Mouse (Mus musculus) CD4-positive helper T cell, adult 2 months (primary cell): ENCODE results near the gene Suclg1.

Experiments used
- DNase-seq: peaks from one replicate; pipeline ENCODE4 v3.0.0-alpha.2; 2012; ENCODE audit warnings: low read depth, missing footprints, low spot score

The Suclg1 gene

DNA sequence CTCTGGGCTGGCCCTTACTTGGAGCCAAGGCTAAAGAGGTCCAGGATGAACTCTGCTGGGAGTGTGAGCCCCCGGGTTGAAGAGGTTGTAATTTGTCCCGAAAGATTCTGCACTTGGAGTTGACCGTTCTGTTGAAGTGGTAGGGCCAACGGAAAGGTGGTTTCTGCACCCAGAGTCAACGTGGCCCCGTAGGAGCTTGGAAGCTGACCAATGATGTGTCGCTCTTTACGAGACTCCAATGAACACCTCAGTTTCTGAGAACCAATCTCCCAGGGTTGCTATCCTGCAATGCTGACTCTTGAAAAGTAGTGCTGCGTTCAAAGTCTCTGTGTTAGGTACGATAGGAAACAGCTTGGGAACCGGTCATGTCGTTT lies 854 bp downstream of the Suclg1 start:
- DNase-seq = peak; percentile 26

DNA sequence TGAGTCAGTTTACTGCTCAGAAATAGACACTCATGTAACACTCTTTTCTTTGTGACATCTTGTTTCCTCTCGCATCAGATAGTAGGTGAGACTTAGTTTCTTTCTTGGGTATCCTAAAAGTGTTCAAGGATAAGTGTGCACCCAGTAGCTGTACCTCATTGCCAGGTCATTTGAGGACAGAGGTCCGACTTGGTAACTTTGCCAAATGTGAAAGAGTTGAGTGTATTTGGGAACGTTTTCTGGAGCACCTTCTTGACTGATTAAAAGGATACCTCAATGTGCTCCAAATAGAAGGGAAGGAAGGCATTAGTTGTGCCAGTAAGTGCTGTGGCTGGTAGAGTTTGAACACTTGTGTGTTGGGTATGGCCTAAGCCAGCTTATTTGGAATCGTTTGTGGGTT lies 1.7 kb downstream of the Suclg1 start:
- DNase-seq = no peak

DNA sequence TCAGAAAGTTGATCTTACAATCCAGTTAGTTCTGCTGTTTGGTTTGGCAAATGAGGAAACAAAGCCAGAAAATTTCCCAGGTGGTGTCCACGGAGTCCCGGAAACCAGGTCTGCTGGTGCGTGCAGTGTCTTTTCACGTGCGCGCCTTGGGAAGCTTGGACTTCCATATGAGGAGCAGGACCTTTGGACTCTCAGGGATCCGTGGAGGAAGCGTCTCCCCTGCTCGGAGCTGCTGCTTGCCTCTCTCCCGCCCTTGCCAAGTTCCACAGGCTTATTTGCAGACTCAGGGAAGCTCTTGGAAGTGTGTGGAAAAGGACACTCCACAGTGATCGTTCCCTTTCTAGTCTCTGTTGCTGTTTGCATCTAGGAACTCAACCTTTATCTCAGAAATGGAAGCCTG lies 3.2 kb downstream of the Suclg1 start:
- DNase-seq = no peak

DNA sequence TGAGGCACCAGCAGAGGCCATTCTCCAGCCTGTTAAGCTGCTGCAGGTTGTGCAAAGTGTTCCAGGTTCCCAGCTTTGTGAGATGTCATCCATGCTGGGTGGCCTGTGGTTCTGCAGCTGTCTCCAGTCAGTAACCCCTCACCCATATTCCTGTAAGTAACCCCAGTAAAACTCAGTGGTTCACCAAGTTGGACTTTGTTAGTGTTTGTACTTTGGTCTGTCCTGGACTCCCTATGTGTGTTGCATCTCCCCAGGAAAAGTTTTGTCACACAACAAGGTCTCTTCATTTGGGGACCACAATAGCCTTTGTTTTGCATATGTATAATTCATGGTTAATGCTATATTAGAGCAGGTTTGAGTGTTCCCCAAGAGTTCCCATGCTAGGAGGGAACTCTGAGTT lies 4.2 kb downstream of the Suclg1 start:
- DNase-seq = no peak

DNA sequence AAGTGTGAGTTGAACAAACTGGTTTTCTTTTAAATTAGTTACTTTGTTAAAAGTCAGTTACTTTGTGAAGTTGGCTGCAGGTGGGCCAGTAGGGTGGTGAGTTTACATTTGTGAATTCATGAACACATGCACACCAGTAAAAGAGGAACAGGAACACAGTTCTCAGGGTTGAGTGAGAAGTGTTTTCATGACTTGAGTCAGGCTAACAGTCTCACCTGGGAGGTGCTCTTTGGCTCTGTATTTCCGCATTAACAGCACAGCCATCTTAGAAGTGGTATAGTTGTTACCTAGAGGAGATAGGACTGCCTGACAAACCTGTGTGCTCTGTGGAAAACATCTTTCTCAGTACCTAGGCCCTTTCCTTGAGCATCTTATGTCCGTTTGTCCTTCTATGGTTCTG lies 4.8 kb downstream of the Suclg1 start:
- DNase-seq = no peak

DNA sequence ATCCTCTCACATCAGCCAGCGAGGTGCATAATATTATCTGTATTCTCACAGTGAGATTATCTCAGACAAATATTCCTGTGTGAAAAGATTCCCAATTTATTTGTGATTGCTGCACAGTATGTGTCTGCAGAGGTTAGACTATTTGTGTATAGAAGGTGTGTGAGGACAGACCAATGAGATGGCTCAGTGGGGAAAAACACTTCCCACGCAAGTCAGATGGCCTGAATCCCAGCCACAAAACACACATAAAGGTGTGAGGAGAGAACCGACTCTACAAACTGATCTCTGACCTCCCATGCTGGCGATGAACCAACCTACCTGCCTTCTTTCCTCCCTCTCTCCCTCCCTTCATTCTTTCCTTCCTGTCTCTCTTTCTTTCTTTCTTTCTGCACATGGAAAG lies 5.4 kb downstream of the Suclg1 start:
- no peak for DNase-seq

DNA sequence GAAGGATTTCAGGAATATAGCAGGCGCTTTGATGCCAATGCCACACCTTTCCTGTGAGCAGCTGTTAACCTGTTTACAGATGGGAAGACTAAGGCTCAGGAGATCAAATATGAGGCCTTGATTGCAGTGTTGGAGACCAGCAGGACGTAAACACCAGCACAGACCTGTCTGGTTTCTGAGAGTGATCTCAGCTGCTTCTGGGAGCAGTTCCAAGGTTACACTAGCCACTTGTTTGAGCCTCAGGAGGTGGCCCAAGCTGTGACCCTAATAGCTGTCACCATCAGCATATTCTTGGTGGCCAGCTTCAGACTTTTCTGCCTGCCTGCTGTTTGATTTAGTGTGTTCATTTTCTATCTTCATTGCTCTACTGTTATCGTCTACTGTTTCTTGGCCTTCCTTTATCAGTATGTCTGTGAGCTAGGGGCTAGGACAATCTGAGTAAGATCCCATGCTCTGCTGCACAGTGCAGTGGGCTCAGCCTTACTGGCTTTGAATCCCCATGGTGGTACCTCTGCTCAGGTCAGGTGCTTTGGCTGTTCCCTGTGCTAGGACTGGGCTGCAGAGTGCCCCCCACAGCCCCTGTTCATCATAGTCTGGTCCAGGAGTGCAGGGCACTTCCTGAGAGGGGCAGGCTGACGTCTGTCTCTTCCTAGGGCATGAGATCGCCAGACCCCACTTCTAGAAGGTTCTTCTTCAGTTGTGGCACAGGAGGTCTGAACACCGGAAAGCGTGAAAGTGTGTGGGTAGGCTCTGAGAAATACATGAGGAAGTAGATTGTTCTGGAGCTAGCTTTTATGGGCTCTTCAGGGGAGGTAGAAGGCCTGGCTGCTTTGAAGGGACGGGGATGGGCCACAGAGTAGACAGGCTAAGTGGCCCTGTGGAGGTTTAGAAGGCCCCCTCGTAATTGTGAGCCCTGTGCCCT lies 6.4 kb downstream of the Suclg1 start:
- DNase-seq = peak; percentile 60

DNA sequence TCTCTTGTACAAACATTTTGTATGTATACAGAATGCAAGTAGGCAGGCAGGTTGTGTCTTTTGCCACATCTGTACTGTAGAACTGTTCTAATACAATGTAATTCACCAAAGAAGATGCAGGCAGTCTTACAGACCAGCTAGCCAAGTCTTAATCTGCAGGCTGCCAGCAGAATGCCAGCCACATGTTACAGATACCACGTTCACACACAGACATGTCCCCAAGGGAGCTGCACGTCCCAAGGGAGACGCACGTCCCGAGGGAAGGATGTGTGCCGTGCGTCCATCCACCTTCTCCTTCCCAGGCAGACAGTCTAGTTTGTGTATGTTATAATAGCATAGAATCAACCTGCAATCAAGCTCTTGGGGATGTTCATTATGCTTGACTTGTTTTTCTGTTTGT lies 8.9 kb downstream of the Suclg1 start:
- no peak for DNase-seq

DNA sequence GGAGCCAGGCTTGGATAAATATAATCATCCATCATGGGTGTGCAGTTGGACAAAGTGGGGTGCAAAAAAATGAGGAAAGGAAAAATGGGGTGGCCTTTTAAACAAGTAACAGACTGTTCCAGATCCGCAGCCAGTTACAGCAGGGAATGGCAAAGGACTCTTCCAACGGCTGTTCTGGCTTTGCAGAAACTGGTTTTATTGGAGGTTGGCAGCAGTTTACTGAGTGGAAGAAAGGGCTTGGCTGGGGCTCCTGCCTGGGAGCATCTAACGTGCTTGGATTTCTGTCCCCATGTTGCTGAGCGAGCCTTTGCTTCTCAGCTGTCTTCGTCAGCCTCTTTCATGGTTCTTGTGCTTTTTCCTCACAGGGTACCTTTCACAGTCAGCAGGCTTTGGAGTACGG lies 11.9 kb downstream of the Suclg1 start:
- DNase-seq = no peak

DNA sequence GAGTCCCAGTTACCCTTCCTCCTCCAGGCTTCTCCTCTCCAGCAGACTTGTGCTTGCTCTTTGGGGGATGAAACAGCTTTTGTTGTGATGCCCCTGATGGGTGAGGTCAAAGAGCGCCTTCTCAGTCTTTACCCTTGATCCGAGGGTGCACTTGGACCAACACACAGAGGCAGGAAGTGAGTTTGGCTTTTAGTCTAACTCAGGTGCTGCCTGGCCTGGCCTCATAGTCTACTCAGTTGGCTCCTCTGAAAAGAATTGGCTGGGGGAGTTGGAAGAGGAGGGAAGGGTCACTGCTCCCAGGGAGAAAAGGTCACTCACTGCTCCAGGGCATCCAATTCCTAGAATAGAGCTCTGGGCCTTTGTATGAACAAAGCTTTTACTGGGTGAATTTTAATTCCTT lies 16.6 kb downstream of the Suclg1 start:
- no peak for DNase-seq

DNA sequence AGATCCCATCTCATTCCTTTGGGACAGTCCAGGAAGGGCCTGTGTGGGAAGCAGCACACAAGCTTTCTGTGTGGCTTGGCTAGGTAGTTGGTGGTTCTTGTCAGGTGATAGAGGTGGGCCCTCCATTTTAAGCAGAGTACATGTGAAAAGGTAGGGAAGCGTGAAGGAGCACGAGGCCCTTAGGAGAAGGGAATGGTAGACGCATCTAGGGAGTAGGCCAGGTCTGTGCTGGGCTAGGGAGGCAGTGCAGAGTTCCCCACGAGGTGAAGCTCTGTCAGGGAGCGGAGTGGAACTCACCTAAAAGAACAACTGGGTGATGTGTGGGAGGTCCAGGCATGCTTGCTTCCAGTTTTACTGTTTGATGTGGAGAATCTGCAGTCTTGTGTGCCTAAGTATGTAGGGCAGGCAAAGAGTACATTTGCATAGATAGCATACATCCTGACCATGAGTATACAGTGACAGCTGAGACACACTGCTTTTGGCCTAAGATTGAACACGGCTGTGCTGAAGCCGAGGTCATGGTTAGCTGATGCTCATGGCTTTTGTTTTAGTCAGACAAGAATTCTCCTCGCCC lies 19.6 kb downstream of the Suclg1 start:
- peak; percentile 23 for DNase-seq

DNA sequence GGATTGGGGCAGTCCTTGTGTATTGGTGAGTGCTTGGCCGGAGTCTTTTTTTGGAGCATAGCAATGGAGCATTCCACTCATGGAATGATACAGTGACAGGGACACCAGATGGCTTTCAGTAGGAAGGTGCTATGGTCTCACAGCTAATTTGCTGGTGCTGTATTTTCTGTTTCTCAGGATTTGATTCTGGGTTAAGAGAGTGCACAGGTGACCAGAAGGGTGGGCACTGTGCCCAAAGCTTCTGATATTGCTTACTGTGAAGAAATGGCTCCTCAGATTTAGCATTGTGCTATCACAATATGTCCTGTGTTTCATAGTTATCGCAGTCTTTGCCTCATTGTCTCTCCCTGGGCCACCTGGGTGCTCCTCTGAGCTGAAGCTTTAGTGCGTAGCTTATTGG lies 21.2 kb downstream of the Suclg1 start:
- no peak for DNase-seq

DNA sequence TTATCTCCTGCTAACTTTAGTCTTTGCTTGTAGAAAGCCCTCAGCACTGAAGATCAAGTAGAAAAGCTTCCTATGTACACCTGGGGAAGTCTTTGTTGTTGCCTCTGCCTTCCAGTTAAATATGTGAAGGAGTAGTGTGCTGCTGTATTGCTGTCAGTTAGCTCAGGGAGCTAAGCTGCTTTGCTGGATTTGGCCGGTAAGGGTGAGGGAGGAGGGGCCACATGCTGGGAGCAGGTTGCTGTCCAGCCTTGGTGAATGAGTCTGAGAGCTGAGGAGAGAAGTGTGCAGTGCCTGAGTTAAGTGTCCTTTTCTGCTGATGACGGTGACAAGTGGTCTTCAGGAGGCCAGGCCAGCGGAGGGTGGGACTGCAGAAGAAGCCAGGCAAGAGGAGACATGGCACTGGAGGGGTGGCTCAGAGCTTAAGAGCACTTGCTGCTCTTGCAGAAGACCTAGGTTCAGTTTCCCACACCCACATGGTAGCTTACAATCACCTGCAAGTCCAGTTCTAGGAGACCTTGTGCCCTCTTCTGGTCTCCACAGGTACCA lies 23.4 kb downstream of the Suclg1 start:
- no peak for DNase-seq

DNA sequence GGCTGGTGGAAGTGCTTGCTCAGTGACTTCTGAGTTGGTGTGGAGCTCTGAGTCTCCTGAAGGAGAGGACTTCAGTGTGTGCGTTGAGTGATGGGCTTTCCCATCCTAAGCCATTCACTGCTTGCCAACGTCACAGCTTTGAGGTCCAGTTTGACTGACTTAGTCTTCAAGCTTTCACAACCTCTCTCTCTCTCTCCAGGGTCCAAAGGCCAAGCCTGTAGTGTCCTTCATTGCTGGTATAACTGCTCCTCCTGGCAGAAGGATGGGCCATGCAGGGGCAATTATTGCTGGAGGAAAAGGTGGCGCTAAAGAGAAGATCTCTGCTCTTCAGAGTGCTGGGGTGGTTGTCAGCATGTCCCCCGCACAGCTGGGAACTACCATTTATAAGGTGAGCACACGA lies 26.8 kb downstream of the Suclg1 start:
- DNase-seq = no peak

DNA sequence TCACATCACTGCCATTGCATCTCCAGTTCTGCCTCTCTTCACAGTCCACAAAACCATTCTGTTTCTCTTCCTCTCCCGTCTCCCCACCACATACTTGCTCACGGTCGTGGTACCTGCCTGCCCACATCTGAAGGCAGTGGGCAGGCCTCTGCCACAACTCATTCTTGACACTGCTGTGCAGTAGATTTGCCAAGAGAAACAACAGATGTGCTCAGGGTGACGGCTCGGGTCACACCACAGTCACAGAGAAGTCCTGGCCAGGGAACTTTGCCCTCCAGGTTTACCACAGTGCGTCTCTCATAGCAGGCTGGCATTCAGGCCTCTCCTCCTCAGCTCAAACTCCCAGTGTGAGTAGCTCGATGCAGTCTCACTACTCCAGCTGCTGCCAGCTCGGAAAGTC lies 31.5 kb downstream of the Suclg1 start:
- peak; percentile 63 for DNase-seq

DNA sequence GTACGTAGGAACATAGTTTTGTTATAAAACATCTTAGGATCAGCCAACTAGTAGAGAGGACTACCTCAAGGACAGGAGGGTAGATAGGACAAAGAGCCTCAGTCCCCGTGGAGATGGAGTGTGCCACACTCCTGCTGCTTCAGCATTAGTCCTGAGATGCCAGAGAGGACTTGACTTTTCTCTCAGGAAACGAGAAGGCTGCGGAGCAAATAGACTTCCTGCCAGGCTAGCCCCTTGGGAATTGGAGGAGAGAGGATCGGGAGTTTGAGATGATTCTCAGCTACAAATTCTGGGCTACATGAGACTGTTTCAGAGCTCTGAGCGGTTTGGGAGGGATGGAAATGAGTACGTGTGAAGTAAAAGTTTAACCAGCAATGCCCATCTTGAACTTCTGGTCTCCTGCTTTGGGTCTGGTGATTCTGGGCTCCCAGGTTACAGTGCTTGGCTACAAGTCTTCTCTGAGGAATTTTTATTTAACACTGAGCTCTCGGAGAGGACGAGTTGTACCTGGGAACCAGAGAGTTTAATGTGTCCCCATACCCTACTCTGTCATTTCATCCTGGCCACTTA lies 32.4 kb downstream of the Suclg1 start:
- DNase-seq = no peak

DNA sequence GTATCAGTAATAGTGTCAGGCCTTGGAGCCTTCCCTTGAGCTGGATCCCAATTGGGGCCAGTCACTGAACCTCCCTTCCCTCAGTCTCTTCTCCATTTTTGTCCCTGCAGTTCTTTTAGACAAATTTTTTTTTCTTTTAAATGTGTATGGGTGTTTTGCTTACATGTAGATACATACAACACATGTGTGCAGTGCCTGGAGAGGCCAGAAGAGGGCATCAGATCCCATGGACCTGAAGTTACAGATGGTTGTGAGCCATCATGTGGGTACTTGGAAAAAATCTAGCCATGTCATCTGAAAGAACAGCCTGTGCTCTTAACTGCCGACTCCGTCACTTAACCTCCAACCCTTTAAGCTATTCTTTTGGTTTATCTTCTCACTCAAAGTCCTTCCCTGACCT lies 38.1 kb downstream of the Suclg1 start:
- no peak for DNase-seq

DNA sequence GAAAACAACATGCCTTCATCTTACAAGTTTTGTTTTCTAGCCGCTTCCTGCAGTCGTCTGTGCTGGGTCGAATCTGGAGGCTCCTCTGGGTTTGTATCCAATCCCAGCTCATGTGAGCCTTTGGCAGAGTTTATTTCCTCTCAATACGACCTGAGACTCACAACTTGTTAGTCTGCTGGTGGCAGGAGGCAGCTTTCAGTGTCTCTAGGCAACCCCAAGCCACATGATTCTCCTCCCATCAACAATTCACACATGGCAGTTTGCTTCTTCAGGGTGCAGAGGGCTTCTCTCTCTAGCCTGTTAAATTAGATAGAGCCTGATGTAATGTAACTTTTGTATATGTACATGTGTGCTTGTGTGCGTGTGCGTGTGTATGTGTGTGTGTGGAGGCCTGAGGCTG lies 58.7 kb downstream of the Suclg1 start:
- DNase-seq = no peak

DNA sequence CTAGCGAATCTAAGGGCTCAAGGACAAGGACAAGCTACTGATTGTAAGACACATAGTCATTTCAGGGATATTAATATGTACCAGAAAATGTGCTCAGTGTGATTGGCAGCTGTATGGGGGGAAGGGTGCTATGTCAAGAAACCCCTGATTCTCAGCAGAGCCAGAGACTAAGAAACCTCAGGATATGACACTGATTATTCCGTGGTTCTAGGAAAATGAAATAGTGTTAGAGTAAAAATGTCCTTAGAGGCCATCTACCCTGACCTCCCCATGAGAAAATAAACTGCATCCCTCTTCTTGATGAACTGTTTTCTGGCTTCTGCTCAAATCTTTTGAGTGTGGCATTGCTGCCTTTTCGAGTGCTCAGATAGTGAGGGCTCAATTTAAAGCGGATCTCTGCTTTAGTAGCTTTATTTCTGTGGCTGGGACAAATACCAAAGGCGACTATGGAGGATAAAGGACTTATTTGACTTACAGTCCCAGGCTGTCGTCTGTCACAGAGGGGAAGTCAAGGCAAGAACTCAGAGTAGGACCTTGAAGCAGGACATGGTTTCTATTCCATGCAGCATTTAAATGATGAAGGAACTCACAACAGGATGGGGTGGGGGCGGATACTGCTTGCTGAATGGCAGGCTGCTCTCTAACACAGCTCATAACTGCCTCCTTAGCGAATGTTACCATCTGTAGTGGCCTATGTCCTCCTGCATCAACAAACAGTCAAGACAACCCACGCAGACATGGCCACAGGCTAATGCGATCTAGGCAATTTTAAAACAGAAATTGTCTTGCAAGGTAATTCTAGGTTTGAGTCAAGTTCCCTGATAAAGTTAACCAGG lies 60.7 kb downstream of the Suclg1 start:
- no peak for DNase-seq

DNA sequence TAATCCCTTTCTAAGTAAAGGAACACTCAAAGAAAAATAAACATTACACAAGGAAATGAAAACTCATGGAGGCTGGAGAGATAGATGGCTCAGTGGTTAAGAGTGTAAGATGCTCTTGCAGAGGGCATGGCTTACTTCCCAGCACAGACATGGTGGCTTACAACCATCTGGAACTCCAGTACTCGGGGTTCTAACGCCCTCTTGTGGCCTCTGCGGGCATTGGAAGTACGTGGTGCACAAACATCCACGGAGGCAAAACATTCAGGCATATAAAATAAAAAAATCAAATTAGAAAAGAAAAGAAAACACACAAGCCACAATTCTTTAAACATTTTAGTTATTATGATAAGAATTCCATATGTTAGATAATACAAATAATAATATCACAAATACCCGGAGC lies 63.2 kb downstream of the Suclg1 start:
- no peak for DNase-seq

DNA sequence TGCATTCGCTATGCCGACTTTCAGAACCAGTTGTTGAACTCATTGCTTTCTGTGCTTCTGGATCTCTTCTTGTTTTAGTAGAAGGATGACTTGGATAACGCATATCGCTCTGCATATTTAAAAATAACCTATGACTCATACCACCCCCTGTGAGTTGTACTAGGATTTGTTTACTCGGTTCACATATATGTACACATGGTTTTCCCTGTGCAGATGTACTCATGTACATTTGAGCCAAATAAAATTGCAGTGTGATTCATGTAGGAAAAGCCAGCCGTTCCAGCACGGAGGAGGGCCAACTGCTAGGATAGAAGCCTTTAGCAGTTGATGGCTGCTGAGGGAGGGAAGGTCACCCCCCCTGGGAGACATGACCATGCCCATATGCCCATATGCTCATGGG lies 63.6 kb downstream of the Suclg1 start:
- DNase-seq = no peak
